Mouse (Mus musculus) cerebellum, adult 11 months (tissue): ENCODE measurements around the gene Rasgef1b.

ENCODE experiments used
- DNase-seq: peaks from one replicate; pipeline ENCODE4 v3.0.0; 2022

Rasgef1b gene

GRCm38 (mm10) chr5:99728649-99729212, at the start of gene Rasgef1b:
Rasgef1b (minus strand) TSS chr5:99729065.
- peak; percentile 55 for DNase-seq

GRCm38 (mm10) chr5:99775342-99775741, 46.5 kb upstream of the Rasgef1b start:
- peak; percentile 49 for DNase-seq

- DNase-seq = no peak
Observed at GRCm38 (mm10) chr5:99773265-99773664, 44.4 kb upstream of the Rasgef1b start.

- DNase-seq = no peak
Observed at GRCm38 (mm10) chr5:99764246-99764645, 35.4 kb upstream of the Rasgef1b start.

GRCm38 (mm10) chr5:99758859-99759258, 30.0 kb upstream of the Rasgef1b start:
- no peak for DNase-seq

- no peak for DNase-seq
Observed at GRCm38 (mm10) chr5:99753843-99754242, 25.0 kb upstream of the Rasgef1b start.

GRCm38 (mm10) chr5:99753368-99753767, 24.5 kb upstream of the Rasgef1b start:
- no peak for DNase-seq

- DNase-seq = no peak
Observed at GRCm38 (mm10) chr5:99752670-99753231, 23.9 kb upstream of the Rasgef1b start.

GRCm38 (mm10) chr5:99748417-99748816, 19.6 kb upstream of the Rasgef1b start:
- no peak for DNase-seq

- DNase-seq = no peak
Observed at GRCm38 (mm10) chr5:99746087-99746486, 17.2 kb upstream of the Rasgef1b start.

- DNase-seq = no peak
Observed at GRCm38 (mm10) chr5:99742874-99743273, 14.0 kb upstream of the Rasgef1b start.

GRCm38 (mm10) chr5:99742056-99742455, 13.2 kb upstream of the Rasgef1b start:
- no peak for DNase-seq

GRCm38 (mm10) chr5:99737937-99738727, 9.3 kb upstream of the Rasgef1b start:
- no peak for DNase-seq

- DNase-seq = no peak
Observed at GRCm38 (mm10) chr5:99729931-99730330, 1.1 kb upstream of the Rasgef1b start.

GRCm38 (mm10) chr5:99729361-99729882, 557 bp upstream of the Rasgef1b start:
- peak; percentile 23 for DNase-seq

GRCm38 (mm10) chr5:99728027-99728451, 826 bp downstream of the Rasgef1b start:
- DNase-seq = no peak

- no peak for DNase-seq
Observed at GRCm38 (mm10) chr5:99723941-99724340, 4.9 kb downstream of the Rasgef1b start.

GRCm38 (mm10) chr5:99722310-99722709, 6.6 kb downstream of the Rasgef1b start:
- DNase-seq = no peak

- DNase-seq = no peak
Observed at GRCm38 (mm10) chr5:99720554-99720953, 8.3 kb downstream of the Rasgef1b start.

- no peak for DNase-seq
Observed at GRCm38 (mm10) chr5:99717917-99718316, 10.9 kb downstream of the Rasgef1b start.

GRCm38 (mm10) chr5:99715281-99715744, 13.6 kb downstream of the Rasgef1b start:
- DNase-seq = peak; percentile 61

- DNase-seq = no peak
Observed at GRCm38 (mm10) chr5:99711947-99712346, 16.9 kb downstream of the Rasgef1b start.

- DNase-seq = no peak
Observed at GRCm38 (mm10) chr5:99708706-99709105, 20.2 kb downstream of the Rasgef1b start.

GRCm38 (mm10) chr5:99707261-99707660, 21.6 kb downstream of the Rasgef1b start:
- no peak for DNase-seq
